Mouse (Mus musculus) myocyte (in vitro differentiated cells): ENCODE results near the gene Trit1.

Experiments used
- POLR2A ChIP-seq: IDR thresholded peaks from one replicate; pipeline ENCODE4 v1.6.1; 2011; ENCODE audit warnings: low read depth, mild to moderate bottlenecking, control low read depth, moderate library complexity; ENCODE audit not compliant: insufficient read length
- USF1 ChIP-seq: IDR thresholded peaks from one replicate; pipeline ENCODE4 v1.6.1; 2011; ENCODE audit warnings: low read depth, mild to moderate bottlenecking, control low read depth, moderate library complexity

DNA sequence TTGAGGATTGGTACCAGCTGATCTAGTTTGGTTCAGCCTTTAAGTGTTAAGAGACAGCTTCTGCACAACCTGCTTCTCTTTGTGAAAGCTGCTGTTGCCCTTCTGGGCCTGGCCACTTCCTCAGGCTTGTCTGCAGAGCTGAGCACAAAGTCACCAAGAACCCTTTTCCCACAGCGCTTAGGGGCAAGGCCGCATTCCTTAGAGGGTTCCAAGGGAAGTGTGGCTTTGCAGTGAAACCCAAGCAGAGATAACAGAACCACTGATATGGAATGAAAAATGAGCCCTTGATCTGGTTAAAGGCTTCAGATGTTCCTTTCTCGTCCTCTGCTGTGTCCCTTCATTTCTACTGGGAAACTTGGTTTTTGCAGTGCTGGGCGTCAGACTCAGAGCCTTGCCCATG, 29.0 kb upstream of the Trit1 start:
- TF ChIP-seq USF1 (no peak), POLR2A (no peak)
